Mouse (Mus musculus): Measurements from ENCODE around the gene Palm3.

DNA sequence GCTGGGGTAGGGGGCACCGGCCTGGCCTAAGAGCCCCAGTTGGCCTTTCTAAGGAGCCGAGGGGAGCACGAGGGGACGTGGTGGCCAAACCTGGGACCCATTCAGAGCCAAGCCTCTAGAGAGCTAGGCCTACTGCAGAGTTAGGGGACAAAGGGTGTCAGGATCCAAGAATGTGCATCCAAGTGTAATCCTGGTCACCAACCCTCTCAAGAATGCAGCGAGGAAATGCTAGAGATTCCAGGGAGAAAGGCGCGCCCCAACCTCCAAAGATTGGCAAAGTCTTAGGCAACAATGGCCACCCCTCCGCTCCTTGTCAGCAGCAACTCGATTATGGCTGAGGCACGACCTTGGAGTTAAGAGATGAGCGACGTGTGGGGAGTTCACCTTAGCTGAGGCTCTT, 298 bp downstream of the Palm3 start:
- TF ChIP-seq CTCF (IDR thresholded peaks at IDR 0.05; ENCODE audit: insufficient read depth, low read length): no peak
- no peak for TF ChIP-seq POLR2A (IDR thresholded peaks at IDR 0.05; ENCODE audit: borderline replicate concordance, extremely low read depth, low read depth, low read length)
